Mouse (Mus musculus) myocyte (in vitro differentiated cells): Measurements from ENCODE around the gene Cd300ld3.

Source experiments
- CEBPB ChIP-seq: IDR thresholded peaks from 2 replicates; pipeline ENCODE4 v1.6.1; 2011; ENCODE audit warnings: mild to moderate bottlenecking, moderate library complexity; ENCODE audit not compliant: poor library complexity, insufficient read depth, severe bottlenecking
- E2F4 ChIP-seq: IDR thresholded peaks from one replicate; pipeline ENCODE4 v1.6.1; 2011; ENCODE audit warnings: mild to moderate bottlenecking, control low read depth, moderate library complexity; ENCODE audit not compliant: insufficient read depth
- MAX ChIP-seq: IDR thresholded peaks from one replicate; pipeline ENCODE4 v1.6.1; 2011; ENCODE audit warnings: low read depth, mild to moderate bottlenecking, control low read depth
- MYOG ChIP-seq, 3 experiments: IDR thresholded peaks; one replicate each; pipeline ENCODE4 v1.6.1; 2011; ENCODE audit warnings: control low read depth in 2 of 3, low read depth in 2 of 3, mild to moderate bottlenecking in 2 of 3; ENCODE audit not compliant: insufficient read length in 2 of 3, control insufficient read depth in 1 of 3, insufficient read depth in 1 of 3
- POLR2A ChIP-seq: IDR thresholded peaks from one replicate; pipeline ENCODE4 v1.6.1; 2011; ENCODE audit warnings: low read depth, mild to moderate bottlenecking, control low read depth, moderate library complexity; ENCODE audit not compliant: insufficient read length
- POLR2AphosphoS2 ChIP-seq: IDR thresholded peaks from one replicate; pipeline ENCODE4 v1.6.1; 2011; ENCODE audit warnings: low read depth, control low read depth; ENCODE audit not compliant: insufficient read length
- REST ChIP-seq: IDR thresholded peaks from one replicate; pipeline ENCODE4 v1.6.1; 2011; ENCODE audit warnings: mild to moderate bottlenecking, control low read depth, moderate library complexity; ENCODE audit not compliant: insufficient read depth, insufficient read length
- SRF ChIP-seq: IDR thresholded peaks from one replicate; pipeline ENCODE4 v1.6.1; 2011; ENCODE audit warnings: low read depth; ENCODE audit not compliant: control insufficient read depth, insufficient read length

GRCm38 (mm10) chr11:115092140-115092539 is 43.9 kb upstream of the Cd300ld3 start:
- TF ChIP-seq MYOG (IDR thresholded peaks at IDR 0.05; ENCODE audit: control insufficient read depth in 1 of 3, insufficient read depth in 1 of 3, insufficient read length in 2 of 3, low read depth in 2 of 3), result no peak
- TF ChIP-seq POLR2A, result no peak
- no peak for TF ChIP-seq MAX
- no peak for TF ChIP-seq REST
- no peak for TF ChIP-seq E2F4
- TF ChIP-seq POLR2AphosphoS2, result no peak
- TF ChIP-seq SRF, result no peak
- no peak for TF ChIP-seq CEBPB
